Mouse (Mus musculus) lung, adult 10 weeks (tissue): Measurements from ENCODE around the gene Bnipl. TPM values are rescaled to one million over a fixed set of nuclear protein-coding genes. Genes with fewer than 3 reads are reported as not detected.

ENCODE experiments used
- polyA plus RNA-seq: library from polyadenylated mRNA; stranded (reverse); fragments of 350-450 nt; fragmentation: Illumina TruSeq; extraction: RNeasy Lipid Tissue Mini Kit (QIAGEN cat#74804); gene quantifications from one replicate; pipeline ENCODE4 v1.2.3, GENCODE M21; 2014; ENCODE audit warnings: low read depth, low replicate concordance; ENCODE audit not compliant: insufficient read depth

The Bnipl gene
- 6.7 TPM for polyA plus RNA-seq

DNA sequence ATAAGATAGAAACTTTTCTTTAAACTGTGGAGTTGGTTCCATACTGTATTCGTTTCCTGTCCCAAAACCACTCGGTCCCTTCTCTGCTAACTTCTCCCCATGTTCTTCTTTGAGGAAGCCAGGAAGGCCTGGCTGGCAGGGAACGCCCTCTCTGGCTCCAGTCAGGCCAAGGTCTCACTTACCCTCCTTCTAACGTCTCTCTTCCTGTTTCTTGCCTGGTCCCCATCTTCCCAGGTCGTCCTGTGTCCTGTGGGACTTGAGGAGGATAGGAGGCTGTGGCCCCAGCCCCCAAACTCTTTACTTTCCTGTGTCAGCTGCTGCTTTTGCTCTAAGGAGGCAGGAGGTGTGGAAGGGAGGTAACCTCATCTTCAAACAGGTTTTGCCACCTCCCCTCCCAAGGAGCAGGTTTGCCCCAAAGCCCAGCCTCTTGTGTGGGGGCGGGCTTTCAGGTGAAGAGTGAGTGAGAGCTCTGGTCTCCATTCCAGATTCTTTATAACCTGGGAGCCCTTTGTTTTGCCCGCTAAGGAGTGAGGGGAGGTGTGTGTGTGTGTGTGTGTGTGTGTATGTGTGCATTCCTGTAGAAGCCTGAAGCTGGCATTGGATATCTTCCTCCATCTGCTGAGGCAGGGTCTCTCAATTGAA is at the start of gene Bnipl:
Gene Bnipl, minus strand, starts transcription at position 411 of the 642 bp plus-strand sequence.

DNA sequence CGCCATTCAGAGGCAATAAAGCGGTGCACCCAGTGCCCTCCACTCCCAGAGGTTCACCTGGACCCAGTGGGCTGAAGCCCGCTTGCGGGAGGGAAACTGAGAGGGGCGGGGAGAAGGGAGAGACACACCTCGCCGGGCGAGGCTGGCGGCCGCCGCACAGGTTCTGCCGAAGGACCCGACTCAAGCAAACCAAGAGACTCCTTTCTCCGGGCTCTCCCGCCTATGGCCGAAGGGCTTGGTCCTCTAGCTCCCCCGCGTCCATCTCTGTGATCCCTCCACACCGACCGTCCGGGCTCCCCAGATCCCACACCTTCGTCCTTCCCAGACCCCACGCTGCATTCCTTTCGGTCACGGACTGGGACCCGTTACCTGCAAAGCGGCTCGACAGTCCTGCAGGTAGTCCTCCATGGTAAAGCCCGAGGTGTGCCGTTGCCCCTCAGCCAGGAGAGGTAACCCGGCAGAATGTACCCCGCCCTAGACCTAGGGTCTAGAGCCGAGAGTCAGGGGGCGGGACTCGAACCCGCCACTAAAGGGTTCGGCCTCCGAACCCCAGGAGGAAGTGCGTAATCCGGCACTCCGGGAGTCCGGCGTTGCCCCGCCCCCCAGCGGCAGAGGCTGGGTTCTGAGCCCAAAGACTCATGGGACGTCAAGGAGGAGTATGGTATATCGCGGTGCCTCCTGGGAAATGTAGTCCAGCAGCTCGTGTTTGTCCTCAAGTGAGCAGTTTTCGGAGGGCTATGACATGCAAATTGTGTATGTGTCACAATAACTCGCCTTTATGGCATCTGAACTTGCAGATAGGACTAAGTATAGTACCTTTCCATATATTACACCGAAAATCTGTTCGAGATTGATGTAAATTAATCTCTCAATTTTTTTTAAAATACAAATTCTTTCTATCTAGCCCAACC is 30.5 kb upstream of the Bnipl start, which contains the start of the genes Mindy1 and Prune1:
Gene Mindy1, plus strand, starts transcription at position 130 of the 911 bp plus-strand sequence.
Gene Prune1, minus strand, starts transcription at position 861 of the 911 bp plus-strand sequence.

DNA sequence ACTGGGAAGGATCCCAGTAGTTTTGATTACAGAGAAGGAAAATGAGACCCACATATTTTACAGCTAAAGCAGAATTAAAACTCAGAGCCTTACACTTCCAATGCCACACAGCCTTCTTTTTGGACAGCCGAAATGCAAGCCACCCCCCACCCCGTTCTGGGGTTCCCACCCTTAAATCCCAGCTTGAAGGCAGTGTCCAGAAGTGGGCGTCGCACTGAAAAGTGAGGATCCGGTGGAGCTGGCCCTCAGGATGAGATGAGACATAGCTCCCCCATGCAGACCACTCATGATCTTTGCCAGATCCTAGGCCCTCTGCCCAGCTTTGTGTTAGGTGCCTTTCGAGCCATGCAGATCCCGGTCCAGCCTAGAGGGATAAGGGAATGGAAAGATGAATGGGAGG is 9.5 kb downstream of the Bnipl start, which contains the start of gene Gm128:
Gene Gm128, minus strand, starts transcription at position 101 of the 400 bp plus-strand sequence.

DNA sequence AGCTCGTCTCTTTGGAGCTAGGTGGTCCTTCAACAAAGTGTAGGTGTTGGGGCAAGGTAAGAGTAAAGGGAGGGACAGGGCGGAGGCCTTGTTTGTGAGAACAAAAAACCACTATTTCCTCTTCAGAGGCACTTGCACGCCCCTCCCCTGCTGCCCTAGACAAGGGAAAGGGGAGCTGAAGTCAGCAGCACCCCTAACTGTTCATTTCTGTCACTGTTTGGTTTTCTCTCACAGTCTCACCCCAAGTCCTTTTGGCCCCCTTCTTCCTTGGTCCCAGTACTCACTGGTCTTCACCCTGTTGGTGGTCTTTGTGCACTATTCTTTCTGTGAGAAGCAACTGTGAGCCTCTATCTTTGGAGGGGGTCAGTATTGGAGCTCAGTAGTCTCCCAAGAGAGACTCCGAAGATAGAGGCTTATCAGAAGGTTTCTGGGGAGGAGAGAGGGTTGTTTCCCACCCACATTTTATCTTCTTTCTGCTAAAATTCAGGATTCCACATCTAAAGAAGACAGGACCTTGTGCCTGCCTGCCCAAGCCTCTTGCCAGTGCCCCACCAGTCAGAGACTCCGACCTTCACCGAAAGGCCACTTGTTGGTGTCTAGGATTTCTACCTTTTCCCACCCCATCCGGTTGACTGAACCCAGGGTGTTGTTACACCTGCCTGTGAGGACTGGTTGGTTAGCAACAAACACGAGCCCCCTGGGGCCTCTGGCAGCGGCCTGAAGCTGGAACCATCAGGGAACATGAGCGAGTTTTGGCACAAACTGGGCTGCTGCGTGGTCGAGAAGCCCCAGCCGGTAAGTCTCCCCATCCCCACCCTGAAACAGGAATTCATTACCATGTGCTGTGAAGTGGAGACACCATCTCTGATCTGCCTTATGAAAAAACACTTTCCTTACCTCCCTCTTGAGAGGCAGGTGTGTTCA is 19.4 kb downstream of the Bnipl start, which contains the start of gene Mllt11:
Gene Mllt11, minus strand, starts transcription at position 874 of the 924 bp plus-strand sequence.

DNA sequence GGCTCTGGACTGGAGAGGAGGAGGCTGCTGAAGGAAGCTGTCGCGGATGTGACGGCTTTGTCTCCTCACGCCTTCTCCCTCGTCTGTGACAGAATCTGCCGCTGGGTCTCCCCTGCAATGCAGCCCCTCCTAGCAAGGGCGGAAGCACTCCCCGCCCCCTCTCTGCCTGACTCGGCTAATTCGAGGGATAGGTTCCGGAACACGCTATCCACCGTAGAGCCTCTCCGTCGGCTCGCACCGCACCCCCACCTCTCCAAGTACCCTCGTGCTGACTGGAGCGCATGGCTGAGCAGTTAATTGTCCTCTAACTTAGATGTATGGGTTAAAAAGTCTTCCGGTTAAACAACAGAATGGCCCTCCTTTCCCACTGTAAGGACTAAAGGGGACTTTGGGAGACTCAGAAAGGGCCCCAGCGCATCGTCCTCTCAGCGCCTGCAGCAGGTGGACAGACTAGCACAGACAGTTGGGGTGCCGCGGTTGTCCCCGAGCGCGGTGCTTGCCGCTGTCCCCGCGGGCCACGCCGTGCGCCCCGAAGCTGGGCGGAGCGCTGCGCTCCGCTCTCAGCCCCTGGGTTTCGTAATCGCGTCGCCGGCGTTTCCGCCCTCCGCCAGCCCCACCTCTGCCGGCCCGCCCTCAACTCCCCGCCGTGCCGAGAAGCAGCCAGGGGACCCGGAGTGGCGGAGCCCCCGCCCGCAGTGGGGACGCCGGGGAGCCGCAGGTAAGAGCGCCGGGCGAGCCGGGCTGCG is 22.7 kb downstream of the Bnipl start, which contains the start of gene Cdc42se1:
Gene Cdc42se1, plus strand, starts transcription at position 585 of the 746 bp plus-strand sequence.

DNA sequence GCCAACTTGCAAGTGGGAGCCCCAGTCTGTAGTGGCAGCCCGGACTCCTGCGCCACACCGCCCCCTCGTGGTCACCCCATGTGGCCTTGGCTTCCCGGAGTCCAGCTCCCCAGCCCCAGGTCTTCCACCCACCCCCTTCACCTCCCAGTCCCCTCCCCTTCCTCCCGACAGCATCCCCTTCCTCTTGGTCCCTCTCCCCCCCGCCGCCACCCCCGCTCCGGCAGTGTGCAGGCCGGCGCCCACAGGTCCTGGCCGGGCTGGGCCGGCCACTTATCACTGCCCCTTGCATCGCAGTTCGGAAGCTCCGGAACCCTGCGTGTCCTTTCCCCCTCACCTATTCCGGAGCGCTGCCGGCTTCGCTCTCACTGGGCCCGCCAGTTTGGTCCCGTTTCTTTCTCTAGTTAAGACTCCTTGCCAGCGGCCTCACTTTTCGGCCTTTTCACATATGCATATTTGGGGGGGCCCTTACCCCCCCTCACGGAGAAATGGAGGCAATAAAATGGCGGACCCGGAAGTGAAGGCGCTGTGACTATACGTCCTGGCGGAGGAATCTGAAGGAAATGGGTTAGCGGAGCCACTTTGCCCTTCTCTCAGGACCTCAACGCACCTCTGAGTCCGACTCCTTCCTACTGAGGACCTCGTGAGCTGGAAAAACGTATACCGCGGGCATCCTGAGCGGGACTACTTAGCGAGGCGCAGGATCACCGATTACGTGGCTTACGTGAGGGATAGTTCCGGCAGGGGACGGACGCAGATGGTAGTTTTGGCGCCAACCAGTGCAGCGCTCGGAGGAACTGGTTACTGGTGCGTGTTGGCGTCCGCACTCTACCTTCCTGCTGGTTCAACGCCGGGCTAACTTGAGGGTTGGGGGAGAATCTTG is 33.5 kb downstream of the Bnipl start, which contains the start of gene Gabpb2:
Gene Gabpb2, minus strand, starts transcription at position 662 of the 880 bp plus-strand sequence.

Other genes with a start within 250 kb of the Bnipl start
- 5.7 TPM for gene Zfp687, start 235.7 kb downstream of the Bnipl start, polyA plus RNA-seq
- 120 TPM for gene Psmd4, start 208.6 kb downstream of the Bnipl start, polyA plus RNA-seq
- gene Pip5k1a, start 144.3 kb downstream of the Bnipl start, polyA plus RNA-seq = 16.0 TPM
- 33.7 TPM for gene Vps72, start 140.2 kb downstream of the Bnipl start, polyA plus RNA-seq
- 1.5 TPM for gene Tmod4, start 126.7 kb downstream of the Bnipl start, polyA plus RNA-seq
- gene Scnm1, start 117.2 kb downstream of the Bnipl start, polyA plus RNA-seq = 42.6 TPM
- 8.4 TPM for gene Lysmd1, start 117.1 kb downstream of the Bnipl start, polyA plus RNA-seq
- 22.1 TPM for gene Tnfaip8l2, start 108.8 kb downstream of the Bnipl start, polyA plus RNA-seq
- gene Sema6c, start 90.7 kb downstream of the Bnipl start, polyA plus RNA-seq = 2.1 TPM
- gene Gabpb2, start 33.3 kb downstream of the Bnipl start, polyA plus RNA-seq = 6.1 TPM
- gene Cdc42se1, start 22.5 kb downstream of the Bnipl start, polyA plus RNA-seq = 80.1 TPM
- 5.0 TPM for gene Mllt11, start 19.0 kb downstream of the Bnipl start, polyA plus RNA-seq
- gene Gm128, start 9.6 kb downstream of the Bnipl start, polyA plus RNA-seq = 0.84 TPM
- 41.4 TPM for gene Mindy1, start 30.2 kb upstream of the Bnipl start, polyA plus RNA-seq
- 11.4 TPM for gene Prune1, start 30.9 kb upstream of the Bnipl start, polyA plus RNA-seq
- gene Anxa9, start 56.0 kb upstream of the Bnipl start, polyA plus RNA-seq = 4.2 TPM
- 149 TPM for gene Cers2, start 63.6 kb upstream of the Bnipl start, polyA plus RNA-seq
- 9.2 TPM for gene Setdb1, start 106.0 kb upstream of the Bnipl start, polyA plus RNA-seq
- not detected for gene 4930558C23Rik, start 151.6 kb upstream of the Bnipl start, polyA plus RNA-seq
- 15.8 TPM for gene Arnt, start 183.2 kb upstream of the Bnipl start, polyA plus RNA-seq
- gene Ctsk, start 248.1 kb upstream of the Bnipl start, polyA plus RNA-seq = 22.5 TPM